Mouse (Mus musculus): Measurements from ENCODE around the gene Vps53. TPM values are rescaled to one million over a fixed set of nuclear protein-coding genes. Genes with fewer than 3 reads are reported as not detected.
"Not testable (repeated sequence)": the region's sequence is repeated elsewhere in the genome, so short reads cannot be mapped to it uniquely, and the experiment has no call there.

The Vps53 gene
- polyA plus RNA-seq, 1 experiment: 23.1 TPM

GRCm38 (mm10) chr11:76019879-76020278 lies 159.6 kb downstream of the Vps53 start:
- Histone ChIP-seq H3K4me3 (ENCODE audit: low read depth, low read length) (no peak overlapping the region), H3K27me3 (ENCODE audit: control insufficient read depth, insufficient read depth, low read length) (no peaks in the 10 kb centered on the region), H3K36me3 (ENCODE audit: control insufficient read depth, insufficient read depth, low read length) (peaks cover 24% of the 10 kb centered on the region), H3K4me1 (ENCODE audit: control insufficient read depth, insufficient read depth, insufficient read length, low read length) (no peaks in the 10 kb centered on the region), H3K27ac (ENCODE audit: insufficient read depth, low read depth, low read length) (no peak overlapping the region)
- TF ChIP-seq POLR2A (IDR thresholded peaks at IDR 0.05; ENCODE audit: low read depth, low read length) (no peak), CTCF (IDR thresholded peaks at IDR 0.05; ENCODE audit: extremely low read depth, insufficient read length, insufficient replicate concordance, low read depth, low read length) (no peak)
- WGBS: 66% methylated on average over 4 of the region's 4 CpGs

DNA sequence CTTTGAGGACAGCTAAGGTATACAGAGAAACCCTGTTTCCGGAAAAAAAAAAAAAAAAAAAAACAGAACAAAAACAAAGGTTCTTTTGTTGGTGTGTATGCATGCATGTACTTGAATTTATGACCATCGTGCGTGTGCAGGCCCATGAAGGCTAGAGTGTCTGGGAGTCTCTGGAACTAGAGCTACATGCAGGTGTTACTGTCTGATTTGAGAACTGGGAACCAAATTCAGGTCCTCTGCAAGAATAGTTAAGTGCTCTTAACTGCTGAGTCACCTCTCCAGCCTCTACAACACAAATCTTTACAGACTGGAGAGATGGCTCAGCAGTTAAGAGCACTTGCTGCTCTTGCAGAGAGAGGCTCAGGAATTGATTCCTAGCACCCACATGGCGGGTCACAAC lies 163.6 kb downstream of the Vps53 start:
- Histone ChIP-seq H3K27me3 (ENCODE audit: control insufficient read depth, insufficient read depth, low read length) (no peaks in the 10 kb centered on the region), H3K4me3 (ENCODE audit: low read depth, low read length) (no peak overlapping the region), H3K27ac (ENCODE audit: insufficient read depth, low read depth, low read length) (no peak overlapping the region), H3K4me1 (ENCODE audit: control insufficient read depth, insufficient read depth, insufficient read length, low read length) (peaks cover 17% of the 10 kb centered on the region; the same call in 1 of the 2 replicates), H3K36me3 (ENCODE audit: control insufficient read depth, insufficient read depth, low read length) (peaks cover 6% of the 10 kb centered on the region; the same call in 1 of the 2 replicates)
- TF ChIP-seq CTCF (IDR thresholded peaks at IDR 0.05; ENCODE audit: extremely low read depth, insufficient read length, insufficient replicate concordance, low read depth, low read length) (no peak), POLR2A (IDR thresholded peaks at IDR 0.05; ENCODE audit: low read depth, low read length) (no peak)
- WGBS: 50% methylated on average over 4 of the region's 4 CpGs

- WGBS: 74% methylated on average over 6 of the region's 6 CpGs
- peaks cover 20% of the 10 kb centered on the region; the same call in 1 of the 2 replicates for H3K4me1 ChIP-seq (ENCODE audit: control insufficient read depth, insufficient read depth, insufficient read length, low read length)
- peak overlapping the region; percentile 30 for H3K27ac ChIP-seq (ENCODE audit: insufficient read depth, low read depth, low read length)
- TF ChIP-seq POLR2A (IDR thresholded peaks at IDR 0.05; ENCODE audit: low read depth, low read length): no peak
- peaks cover 5% of the 10 kb centered on the region; the same call in 1 of the 2 replicates for H3K36me3 ChIP-seq (ENCODE audit: control insufficient read depth, insufficient read depth, low read length)
- H3K4me3 ChIP-seq (ENCODE audit: low read depth, low read length): no peak overlapping the region
- no peaks in the 10 kb centered on the region for H3K27me3 ChIP-seq (ENCODE audit: control insufficient read depth, insufficient read depth, low read length)
Measured at GRCm38 (mm10) chr11:76015251-76015650, 164.2 kb downstream of the Vps53 start.

GRCm38 (mm10) chr11:76010838-76011624 lies 168.4 kb downstream of the Vps53 start:
- Histone ChIP-seq H3K36me3 (ENCODE audit: control insufficient read depth, insufficient read depth, low read length) (no peaks in the 10 kb centered on the region), H3K27ac (ENCODE audit: insufficient read depth, low read depth, low read length) (peak overlapping the region; percentile 100), H3K27me3 (ENCODE audit: control insufficient read depth, insufficient read depth, low read length) (no peaks in the 10 kb centered on the region), H3K4me3 (ENCODE audit: low read depth, low read length) (no peak overlapping the region), H3K4me1 (ENCODE audit: control insufficient read depth, insufficient read depth, insufficient read length, low read length) (peaks cover 34% of the 10 kb centered on the region; the same call in 1 of the 2 replicates)
- no peak for TF ChIP-seq CTCF (IDR thresholded peaks at IDR 0.05; ENCODE audit: extremely low read depth, insufficient read length, insufficient replicate concordance, low read depth, low read length)
- no peak; the same call in 1 of the 2 replicates for TF ChIP-seq POLR2A (IDR thresholded peaks at IDR 0.05; ENCODE audit: low read depth, low read length)
- WGBS: 34% methylated on average over 9 of the region's 9 CpGs

DNA sequence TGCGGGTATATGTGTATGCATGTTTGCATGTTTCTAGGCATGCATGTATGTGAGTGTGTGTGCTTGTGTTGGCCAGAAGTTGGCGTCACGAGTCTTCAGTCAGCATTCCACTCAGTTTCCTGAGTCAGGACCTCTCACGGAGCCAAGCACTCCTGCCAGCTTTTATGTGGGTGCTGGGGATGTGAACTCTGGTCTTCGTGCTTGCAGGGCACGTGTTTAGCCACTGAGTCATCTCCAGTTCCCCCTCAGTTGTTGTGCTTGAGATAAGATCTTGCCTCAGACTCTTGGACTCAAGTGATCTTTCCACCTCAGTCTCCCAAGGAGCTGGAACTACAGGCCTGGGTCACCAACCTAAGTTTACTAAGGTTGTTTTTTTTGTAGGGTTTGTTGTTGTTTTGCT lies 170.3 kb downstream of the Vps53 start:
- WGBS: 49% methylated on average over 6 of the region's 6 CpGs
- H3K27ac ChIP-seq (ENCODE audit: insufficient read depth, low read depth, low read length): peak overlapping the region; percentile 60; the same call in 1 of the 2 replicates
- TF ChIP-seq CTCF (IDR thresholded peaks at IDR 0.05; ENCODE audit: extremely low read depth, insufficient read length, insufficient replicate concordance, low read depth, low read length): no peak
- TF ChIP-seq POLR2A (IDR thresholded peaks at IDR 0.05; ENCODE audit: low read depth, low read length): no peak

DNA sequence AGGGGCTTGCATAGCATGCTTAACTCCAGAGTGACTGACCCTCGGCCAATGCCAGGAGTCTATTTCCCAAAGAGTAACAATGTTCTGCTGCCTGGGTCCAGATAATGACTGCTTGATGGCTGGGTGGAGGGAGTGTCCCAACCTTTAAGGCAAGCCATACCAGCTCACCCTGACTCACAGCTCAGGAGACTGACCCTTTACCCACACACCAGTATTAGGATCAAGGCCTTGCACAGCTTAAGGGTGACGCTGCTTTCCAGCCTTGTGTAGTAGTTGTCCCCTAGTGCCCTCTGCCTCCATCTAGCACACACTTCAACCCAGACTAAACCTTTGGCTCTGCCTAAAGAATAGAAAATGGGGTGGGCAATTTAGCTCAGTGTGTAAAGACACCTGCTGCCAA lies 171.3 kb downstream of the Vps53 start:
- no peaks in the 10 kb centered on the region for H3K36me3 ChIP-seq (ENCODE audit: control insufficient read depth, insufficient read depth, low read length)
- 80% methylated on average over 2 of the region's 2 CpGs for WGBS
- no peaks in the 10 kb centered on the region for H3K27me3 ChIP-seq (ENCODE audit: control insufficient read depth, insufficient read depth, low read length)
- peaks cover 33% of the 10 kb centered on the region; the same call in 1 of the 2 replicates for H3K4me1 ChIP-seq (ENCODE audit: control insufficient read depth, insufficient read depth, insufficient read length, low read length)
- H3K27ac ChIP-seq (ENCODE audit: insufficient read depth, low read depth, low read length): peak overlapping the region; percentile 27; the same call in 1 of the 2 replicates
- TF ChIP-seq POLR2A (IDR thresholded peaks at IDR 0.05; ENCODE audit: low read depth, low read length): no peak
- no peak for TF ChIP-seq CTCF (IDR thresholded peaks at IDR 0.05; ENCODE audit: extremely low read depth, insufficient read length, insufficient replicate concordance, low read depth, low read length)
- H3K4me3 ChIP-seq (ENCODE audit: low read depth, low read length): no peak overlapping the region

More for the DNA sequence above, 170.3 kb downstream of the Vps53 start:
- no peaks in the 10 kb centered on the region for H3K36me3 ChIP-seq (ENCODE audit: control insufficient read depth, insufficient read depth, low read length)
- no peaks in the 10 kb centered on the region for H3K27me3 ChIP-seq (ENCODE audit: control insufficient read depth, insufficient read depth, low read length)
- no peak overlapping the region for H3K4me3 ChIP-seq (ENCODE audit: low read depth, low read length)
- H3K4me1 ChIP-seq (ENCODE audit: control insufficient read depth, insufficient read depth, insufficient read length, low read length): peaks cover 34% of the 10 kb centered on the region; the same call in 1 of the 2 replicates

- H3K27me3 ChIP-seq (ENCODE audit: control insufficient read depth, insufficient read depth, low read length); H3K27ac ChIP-seq (ENCODE audit: insufficient read depth, low read depth, low read length); H3K4me3 ChIP-seq (ENCODE audit: low read depth, low read length); H3K36me3 ChIP-seq (ENCODE audit: control insufficient read depth, insufficient read depth, low read length): not testable (repeated sequence)
- peaks cover 17% of the 10 kb centered on the region for H3K4me1 ChIP-seq (ENCODE audit: control insufficient read depth, insufficient read depth, insufficient read length, low read length)
- 90% methylated on average over 7 of the region's 7 CpGs for WGBS
Measured at GRCm38 (mm10) chr11:76004276-76004675, 175.2 kb downstream of the Vps53 start.
